In genomic region chr15:67027751-67028150, GRCm38 (mm10) we compare ENCODE assay signal across 18 mouse cellular contexts.
A peak's percentile ranks its signal among the peaks of the same experiment; 100 is the strongest.
DNase-seq lines count a peak whose midpoint lies in the region; ATAC-seq and TF ChIP-seq lines count a peak whose summit lies in the region.
"Had no signal": no experiment of that assay in that cellular context is flagged by ENCODE, and none has a peak within 500 bp of the region (broad histone marks: within the 10 kb centered on the region; RNA-seq: fewer than 3 reads in every experiment).

No protein-coding gene starts in this region.

- TF ChIP-seq POLR2A in MEL (IDR thresholded peaks at IDR 0.05; ENCODE audit: control insufficient read depth in 1 of 2, insufficient read depth in 1 of 2, low read depth in 1 of 2, low read length in 2 of 2, poor library complexity in 1 of 2): no peak

- no peaks in the 10 kb centered on the region for H3K79me2 ChIP-seq in MEL (ENCODE audit: control insufficient read depth, insufficient read depth, low read length, poor library complexity)

- H3K27me3 ChIP-seq in MEL (ENCODE audit: control insufficient read depth in 1 of 2, insufficient read depth in 2 of 2, low read length in 2 of 2): peaks cover 5 to 23% of the 10 kb centered on the region in 2 experiments
- H3K27me3 ChIP-seq: embryonic facial prominence, embryonic 13.5 days; embryonic facial prominence, embryonic 15.5 days; forebrain, embryonic 12.5 days had no signal

- no peak for TF ChIP-seq RAD21 in MEL (IDR thresholded peaks at IDR 0.05; ENCODE audit: low read depth, low read length)

- no peak overlapping the region for H3K4me3 ChIP-seq in MEL (ENCODE audit: control insufficient read depth in 1 of 2, insufficient read depth in 1 of 2, low read depth in 2 of 2, low read length in 2 of 2)
- H3K4me3 ChIP-seq: embryonic facial prominence, embryonic 13.5 days; embryonic facial prominence, embryonic 15.5 days; erythroblast, embryonic 14.5 days; forebrain, embryonic 10.5 days; forebrain, embryonic 12.5 days had no signal

- peak; percentile 22; the same call in 1 of the 2 replicates for ATAC-seq in cerebellum, adult (ENCODE audit: insufficient number of reproducible peaks, low FRiP score, low TSS enrichment)
- ATAC-seq: forebrain, embryonic 14.5 days; forebrain, embryonic 16.5 days had no signal

- DNase-seq in cerebellum, adult 11 months: no peak
- DNase-seq in A20 (ENCODE audit: low read depth, low spot score): peak; percentile 71
- DNase-seq in MEL (ENCODE audit: low read depth, low spot score): peak; percentile 23
- DNase-seq in liver: no peak
- no peak for DNase-seq in left cerebral cortex, adult 18-20 months (ENCODE audit: low spot score in 2 of 2)
- DNase-seq: adrenal gland, adult 2 months; adrenal gland, postnatal 10 days; adrenal gland, postnatal 25 days; embryo, embryonic 11 days had no signal

- H3K4me1 ChIP-seq in MEL (ENCODE audit: control insufficient read depth in 1 of 2, insufficient read depth in 2 of 2, low read length in 2 of 2): peaks cover 2 to 4% of the 10 kb centered on the region in 2 experiments; a peak in 2 of 4 replicates
- H3K4me1 ChIP-seq: embryonic facial prominence, embryonic 13.5 days; embryonic facial prominence, embryonic 15.5 days; forebrain, embryonic 10.5 days; forebrain, embryonic 12.5 days had no signal

- no peak overlapping the region for H3K27ac ChIP-seq in MEL (ENCODE audit: control insufficient read depth, low read depth, low read length)
- H3K27ac ChIP-seq: embryonic facial prominence, embryonic 13.5 days; embryonic facial prominence, embryonic 15.5 days; forebrain, embryonic 10.5 days; forebrain, embryonic 12.5 days had no signal

- TF ChIP-seq CTCF in MEL (IDR thresholded peaks at IDR 0.05 in 2 of 3, conservative IDR thresholded peaks at IDR 0.05 in 1 of 3; ENCODE audit: control insufficient read depth in 1 of 3, insufficient read depth in 1 of 3, low read depth in 2 of 3, low read length in 3 of 3, poor library complexity in 1 of 3, severe bottlenecking in 1 of 3): no peak

- TF ChIP-seq EP300 in MEL (IDR thresholded peaks at IDR 0.05; ENCODE audit: low read depth in 1 of 2, low read length in 2 of 2): no peak

- peaks cover 0 to 4% of the 10 kb centered on the region in 2 experiments; a peak in 1 of 4 replicates for H3K36me3 ChIP-seq in MEL (ENCODE audit: control insufficient read depth in 1 of 2, insufficient read depth in 2 of 2, low read length in 2 of 2)
- H3K36me3 ChIP-seq: embryonic facial prominence, embryonic 13.5 days; embryonic facial prominence, embryonic 15.5 days; forebrain, embryonic 10.5 days; forebrain, embryonic 12.5 days; G1E had no signal

- no peak overlapping the region for H3K9ac ChIP-seq in MEL (ENCODE audit: control insufficient read depth, low read depth, low read length, poor library complexity, severe bottlenecking)
- H3K9ac ChIP-seq: embryonic facial prominence, embryonic 13.5 days; embryonic facial prominence, embryonic 15.5 days; forebrain, embryonic 12.5 days had no signal

- no peaks in the 10 kb centered on the region for H3K9me3 ChIP-seq in MEL (replicated peaks; ENCODE audit: insufficient read depth, low read length)
- H3K9me3 ChIP-seq: embryonic facial prominence, embryonic 13.5 days; embryonic facial prominence, embryonic 15.5 days; forebrain, embryonic 10.5 days; forebrain, embryonic 12.5 days; G1E had no signal

TF ChIP-seq in MEL, 35 proteins besides CTCF, POLR2A, EP300 and RAD21:
- TF ChIP-seq JUND (IDR thresholded peaks at IDR 0.05; ENCODE audit: low read depth, low read length) (no peak), GATA1 (IDR thresholded peaks at IDR 0.05; ENCODE audit: low read depth, low read length) (no peak), MAFK (IDR thresholded peaks at IDR 0.05; ENCODE audit: borderline replicate concordance, low read depth, low read length) (no peak), MYC (IDR thresholded peaks at IDR 0.05; ENCODE audit: low read depth, low read length) (no peak), CHD1 (IDR thresholded peaks at IDR 0.05; ENCODE audit: low read depth, low read length) (no peak), USF2 (IDR thresholded peaks at IDR 0.05; ENCODE audit: borderline replicate concordance in 1 of 2, insufficient read depth in 1 of 2, low read depth in 1 of 2, low read length in 2 of 2) (no peak), E2F4 (IDR thresholded peaks at IDR 0.05; ENCODE audit: borderline replicate concordance, low read depth, low read length) (no peak), TAL1 (IDR thresholded peaks at IDR 0.05; ENCODE audit: low read length) (no peak), ETS1 (IDR thresholded peaks at IDR 0.05; ENCODE audit: low read depth, low read length) (no peak), KAT2A (conservative IDR thresholded peaks at IDR 0.05; ENCODE audit: low read depth, low read length) (no peak), TBP (IDR thresholded peaks at IDR 0.05; ENCODE audit: low read depth, low read length) (no peak), ZC3H11A (IDR thresholded peaks at IDR 0.05; ENCODE audit: low read depth, low read length) (no peak), NRF1 (IDR thresholded peaks at IDR 0.05; ENCODE audit: insufficient read depth, low read depth, low read length, poor library complexity, severe bottlenecking) (no peak)

Comparison
In these comparisons a context has a peak if more than half of its experiments do, and no peak if none do; other contexts are left out.
1. DNase-seq: peak in A20 (single experiment) and MEL (single experiment); none in cerebellum, adult 11 months (single experiment), liver (single experiment) and left cerebral cortex, adult 18-20 months (0 of 2).